Mouse (Mus musculus): ENCODE measurements around the gene Celsr3.

DNA sequence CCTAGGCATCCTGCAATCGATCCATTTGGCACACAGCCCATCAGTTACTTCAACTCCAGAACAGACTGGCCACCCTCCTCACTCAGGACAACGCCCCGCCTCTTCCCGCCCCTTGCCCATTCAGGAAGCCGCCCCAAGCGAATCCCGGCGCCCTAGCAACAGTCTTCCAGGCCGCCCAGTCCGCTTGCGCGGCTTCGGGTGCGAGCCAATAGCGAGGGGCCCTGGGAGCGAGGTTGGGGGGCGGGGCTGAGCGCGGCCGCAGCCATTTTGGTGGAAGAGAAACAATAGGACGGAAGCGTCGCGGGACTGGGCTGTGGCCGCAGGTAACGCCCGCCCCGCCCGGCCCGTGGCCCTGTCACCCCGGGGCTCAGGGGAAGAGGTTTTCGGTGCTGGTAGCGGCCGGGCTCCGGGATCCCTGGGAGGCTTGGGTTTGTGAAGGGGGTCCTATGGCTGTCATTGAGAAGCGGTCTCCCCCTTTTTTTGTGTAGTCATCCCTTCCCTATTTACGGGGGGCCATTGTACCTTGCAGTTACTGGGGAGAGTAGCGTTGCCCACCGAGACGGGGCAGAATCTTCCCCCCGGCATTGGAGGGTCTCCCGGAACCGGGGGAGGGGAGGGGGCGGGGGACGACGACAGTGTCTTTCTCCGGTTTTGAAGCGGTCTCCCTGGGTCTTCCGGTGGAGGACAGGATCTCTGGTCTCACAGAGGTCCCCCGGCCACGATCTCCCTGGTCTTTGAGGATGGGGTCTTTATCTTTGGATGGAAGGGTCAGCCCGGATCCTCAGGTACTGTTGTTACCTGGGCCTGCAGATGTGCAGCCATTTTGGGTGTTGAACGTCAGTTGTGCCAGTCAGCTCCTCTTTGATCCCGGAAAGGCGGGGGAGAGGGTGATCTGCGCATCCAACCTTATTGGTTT lies 42.3 kb upstream of the Celsr3 start, which contains the start of gene Ip6k2:
- TF ChIP-seq POLR2A (IDR thresholded peaks at IDR 0.05; ENCODE audit: borderline replicate concordance, low read depth, low read length) (no peak), CTCF (IDR thresholded peaks at IDR 0.05; ENCODE audit: low read depth, low read length) (no peak)

Data from bone marrow macrophage, adult 2 months (primary cell).